Mouse (Mus musculus): ENCODE data around the gene Srp72.

DNA sequence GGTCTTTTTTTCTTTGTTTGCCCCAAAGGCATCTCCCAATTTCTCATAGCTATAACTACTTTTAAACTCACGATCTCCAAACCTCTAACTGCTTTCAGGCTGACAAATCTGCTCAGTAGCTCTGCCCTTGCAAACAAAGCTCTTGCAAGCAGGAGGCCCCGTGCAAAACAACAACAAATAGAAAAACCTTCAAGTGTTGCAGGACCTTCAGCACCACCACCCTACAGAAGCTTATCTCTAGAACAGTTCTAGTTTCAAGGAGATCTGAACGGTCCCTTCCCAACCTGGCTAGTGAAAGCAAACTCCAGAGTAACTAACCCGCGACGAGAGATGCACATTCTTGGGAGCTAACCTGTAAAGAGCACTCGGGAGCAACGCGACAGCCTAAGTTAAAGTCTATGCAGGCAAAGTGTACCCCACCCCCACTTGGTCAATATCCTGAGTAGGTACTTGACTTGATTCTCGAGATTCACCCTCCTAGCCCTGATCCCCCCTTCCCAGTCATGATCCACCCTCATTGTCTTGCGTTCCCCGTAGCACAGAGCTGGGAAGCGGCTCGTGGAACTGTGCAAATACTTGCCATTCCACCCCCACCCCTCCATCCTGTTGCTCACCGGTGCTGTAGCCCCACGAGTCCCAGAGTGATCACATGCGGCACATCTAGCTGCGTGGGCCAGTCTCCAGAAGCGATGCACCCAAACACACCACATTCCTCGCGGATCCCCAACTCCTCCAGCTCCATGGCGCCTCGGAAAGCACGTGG, 24.0 kb upstream of the Srp72 start:
- TF ChIP-seq GATA1 (IDR thresholded peaks at IDR 0.05; ENCODE audit: borderline replicate concordance, low read length) (no peak), FLI1 (IDR thresholded peaks at IDR 0.05; ENCODE audit: low read length) (no peak)
